Mouse (Mus musculus): Measurements from ENCODE around the gene Slc6a21. TPM values are rescaled to one million over a fixed set of nuclear protein-coding genes. Genes with fewer than 3 reads are reported as not detected.
"Not testable (repeated sequence)": the region's sequence is repeated elsewhere in the genome, so short reads cannot be mapped to it uniquely, and the experiment has no call there.

The Slc6a21 gene
- polyA plus RNA-seq, 1 experiment = not detected

DNA sequence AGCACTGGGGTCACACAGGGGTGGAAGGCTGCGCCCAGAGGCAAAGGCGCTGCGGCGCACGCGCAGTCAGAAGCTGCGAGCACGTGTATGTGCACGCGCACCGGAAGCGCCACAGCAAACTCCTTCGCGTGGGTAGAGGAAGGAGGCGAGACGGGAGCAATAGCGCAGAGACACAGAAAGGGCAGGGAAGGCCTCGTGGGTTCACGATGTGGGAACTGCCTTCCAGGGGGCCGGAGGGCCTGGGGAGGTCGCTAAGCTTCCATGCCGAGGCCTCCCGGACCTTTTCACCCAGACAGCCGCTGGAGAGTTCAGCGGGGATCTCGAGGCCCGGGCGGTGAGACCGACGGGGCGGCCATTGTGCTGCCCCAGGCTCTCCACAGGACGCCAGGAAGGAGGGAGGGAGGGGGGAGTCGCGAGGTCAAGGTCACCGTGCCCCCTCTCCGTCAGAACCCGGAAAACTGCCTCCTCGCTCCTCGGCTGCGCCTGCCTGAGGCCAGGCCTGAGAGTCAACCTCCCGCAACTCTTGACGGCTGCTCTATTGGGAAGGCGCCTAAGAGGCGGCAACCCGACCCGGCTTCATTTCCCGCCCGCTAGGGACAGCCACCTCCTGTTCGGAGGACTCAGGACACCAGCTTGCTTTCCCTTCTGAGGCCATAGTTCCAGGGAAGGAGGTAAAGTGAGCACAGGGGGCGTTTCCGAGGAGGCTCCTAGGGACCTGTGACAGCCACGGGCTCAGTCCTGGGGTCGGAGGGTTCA, 36.5 kb upstream of the Slc6a21 start, which contains the start of gene Slc6a16:
TSS of gene Slc6a16 (plus strand) at position 453 of the 756 bp plus-strand sequence.
- Histone ChIP-seq H3K36me3 (ENCODE audit: control insufficient read depth, insufficient read depth) (no peaks in the 10 kb centered on the region), H3K4me2 (ENCODE audit: low read depth) (no peak within 1 kb of the TSS), H3K4me3 (no peak within 1 kb of the TSS), H3K79me2 (ENCODE audit: control insufficient read depth, insufficient read depth) (no peaks in the 10 kb centered on the region), H3K27me3 (ENCODE audit: control insufficient read depth, insufficient read depth, insufficient read length) (peaks cover 9% of the 10 kb centered on the region), H3ac (ENCODE audit: control insufficient read depth, insufficient read length) (no peak within 1 kb of the TSS)
- TF ChIP-seq MAX (IDR thresholded peaks at IDR 0.05; ENCODE audit: low read depth) (no peak), MYOD1 (IDR thresholded peaks at IDR 0.05; ENCODE audit: control insufficient read depth in 1 of 3, insufficient read length in 2 of 3, low read depth in 2 of 3) (no peak), E2F4 (IDR thresholded peaks at IDR 0.05; ENCODE audit: insufficient read depth) (no peak), POLR2A (IDR thresholded peaks at IDR 0.05; ENCODE audit: insufficient read length, low read depth) (no peak), REST (IDR thresholded peaks at IDR 0.05; ENCODE audit: insufficient read depth, insufficient read length) (no peak), MYOG (IDR thresholded peaks at IDR 0.05; ENCODE audit: control insufficient read depth in 1 of 3, insufficient read depth in 1 of 3, insufficient read length in 2 of 3, low read depth in 2 of 3) (no peak), SRF (IDR thresholded peaks at IDR 0.05; ENCODE audit: control insufficient read depth, insufficient read length, low read depth) (no peak)

DNA sequence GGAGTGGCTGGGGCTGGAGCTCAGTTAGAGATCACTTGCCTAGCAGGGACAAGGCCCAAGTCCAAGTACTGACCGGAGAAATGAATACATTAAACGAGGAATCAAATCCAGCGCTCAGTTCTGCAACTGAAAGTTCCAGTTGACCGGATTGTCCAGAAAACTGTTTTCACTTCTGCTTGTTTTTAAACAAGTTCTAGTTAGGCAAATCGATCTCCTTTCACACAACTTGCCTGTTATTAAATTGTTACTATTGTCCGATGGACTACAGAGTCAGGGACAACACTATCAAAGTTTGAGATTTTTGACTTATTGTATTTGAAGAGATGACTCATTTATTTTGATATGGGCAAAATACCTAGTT, 35.9 kb upstream of the Slc6a21 start:
- Histone ChIP-seq H3K36me3 (ENCODE audit: control insufficient read depth, insufficient read depth) (no peaks in the 10 kb centered on the region), H3K4me2 (ENCODE audit: low read depth) (no peak overlapping the region), H3K27me3 (ENCODE audit: control insufficient read depth, insufficient read depth, insufficient read length) (peaks cover 9% of the 10 kb centered on the region), H3ac (ENCODE audit: control insufficient read depth, insufficient read length) (no peak overlapping the region), H3K79me2 (ENCODE audit: control insufficient read depth, insufficient read depth) (no peaks in the 10 kb centered on the region), H3K4me3 (no peak overlapping the region)
- no peak for TF ChIP-seq MYOD1 (IDR thresholded peaks at IDR 0.05; ENCODE audit: control insufficient read depth in 1 of 3, insufficient read length in 2 of 3, low read depth in 2 of 3)
- TF ChIP-seq MAX (IDR thresholded peaks at IDR 0.05; ENCODE audit: low read depth) = no peak
- no peak for TF ChIP-seq TCF3 (IDR thresholded peaks at IDR 0.05; ENCODE audit: insufficient read length, low read depth)
- no peak for TF ChIP-seq REST (IDR thresholded peaks at IDR 0.05; ENCODE audit: insufficient read depth, insufficient read length)

DNA sequence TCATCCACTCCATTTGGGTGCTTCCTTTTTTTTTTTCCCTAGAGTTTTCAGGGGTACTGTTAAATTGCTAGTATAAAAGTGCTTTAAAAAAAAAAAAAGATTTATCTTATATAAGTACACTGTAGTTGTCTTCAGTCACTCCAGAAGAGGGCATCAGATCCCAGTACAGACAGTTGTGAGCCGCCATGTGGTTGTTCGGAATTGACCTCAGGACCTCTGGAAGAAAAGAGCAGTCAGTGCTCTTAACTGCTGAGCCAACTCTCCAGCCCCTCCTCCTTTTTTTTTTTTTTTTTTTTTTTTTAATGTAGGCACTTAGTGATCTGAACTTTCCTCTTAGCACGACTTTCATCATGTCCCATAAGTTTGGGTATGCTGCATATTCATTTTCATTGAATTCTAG, 29.6 kb upstream of the Slc6a21 start:
- H3K79me2 ChIP-seq (ENCODE audit: control insufficient read depth, insufficient read depth) = no peaks in the 10 kb centered on the region

DNA sequence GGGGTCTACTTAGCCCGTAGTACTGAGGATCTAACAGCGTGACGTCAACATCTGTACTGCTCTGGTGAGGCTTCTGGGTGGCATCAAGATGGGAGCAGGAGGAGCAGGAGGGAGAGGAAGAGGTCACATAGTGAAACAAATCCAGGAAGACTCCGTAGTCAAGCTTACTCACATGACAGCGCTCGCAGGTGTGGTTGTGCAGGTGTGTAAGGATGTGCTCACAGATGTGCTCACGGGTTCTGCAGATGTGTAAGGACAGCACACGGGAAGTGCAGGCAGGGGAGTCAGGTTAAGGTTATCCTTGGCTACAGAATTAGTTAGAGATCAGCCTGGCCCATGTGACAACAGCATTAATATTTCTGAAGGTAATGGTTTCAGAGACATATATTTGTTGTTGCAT, 23.5 kb upstream of the Slc6a21 start:
- H3ac ChIP-seq (ENCODE audit: control insufficient read depth, insufficient read length) = no peak overlapping the region
- peaks cover 29% of the 10 kb centered on the region for H3K27me3 ChIP-seq (ENCODE audit: control insufficient read depth, insufficient read depth, insufficient read length)
- no peak overlapping the region for H3K4me3 ChIP-seq
- no peak overlapping the region for H3K4me2 ChIP-seq (ENCODE audit: low read depth)
- H3K79me2 ChIP-seq (ENCODE audit: control insufficient read depth, insufficient read depth) = no peaks in the 10 kb centered on the region
- TF ChIP-seq MAX (IDR thresholded peaks at IDR 0.05; ENCODE audit: low read depth) (no peak), USF1 (IDR thresholded peaks at IDR 0.05; ENCODE audit: low read depth) (no peak), SRF (IDR thresholded peaks at IDR 0.05; ENCODE audit: control insufficient read depth, insufficient read length, low read depth) (no peak), POLR2AphosphoS2 (IDR thresholded peaks at IDR 0.05; ENCODE audit: insufficient read length, low read depth) (no peak), E2F4 (IDR thresholded peaks at IDR 0.05; ENCODE audit: insufficient read depth) (no peak), POLR2A (IDR thresholded peaks at IDR 0.05; ENCODE audit: insufficient read length, low read depth) (no peak), TCF3 (IDR thresholded peaks at IDR 0.05; ENCODE audit: insufficient read length, low read depth) (no peak), TCF12 (IDR thresholded peaks at IDR 0.05; ENCODE audit: insufficient read depth, poor library complexity, severe bottlenecking) (no peak), MYOD1 (IDR thresholded peaks at IDR 0.05; ENCODE audit: control insufficient read depth in 1 of 3, insufficient read length in 2 of 3, low read depth in 2 of 3) (no peak), CEBPB (IDR thresholded peaks at IDR 0.05; ENCODE audit: insufficient read depth, poor library complexity, severe bottlenecking) (no peak), REST (IDR thresholded peaks at IDR 0.05; ENCODE audit: insufficient read depth, insufficient read length) (no peak), MYOG (IDR thresholded peaks at IDR 0.05; ENCODE audit: control insufficient read depth in 1 of 3, insufficient read depth in 1 of 3, insufficient read length in 2 of 3, low read depth in 2 of 3) (no peak)
- no peaks in the 10 kb centered on the region for H3K36me3 ChIP-seq (ENCODE audit: control insufficient read depth, insufficient read depth)

More for the DNA sequence above, 29.6 kb upstream of the Slc6a21 start:
- Histone ChIP-seq H3ac (ENCODE audit: control insufficient read depth, insufficient read length) (no peak overlapping the region), H3K27me3 (ENCODE audit: control insufficient read depth, insufficient read depth, insufficient read length) (peaks cover 7% of the 10 kb centered on the region), H3K4me3 (no peak overlapping the region), H3K4me2 (ENCODE audit: low read depth) (no peak overlapping the region), H3K36me3 (ENCODE audit: control insufficient read depth, insufficient read depth) (no peaks in the 10 kb centered on the region)
- TF ChIP-seq TCF3 (IDR thresholded peaks at IDR 0.05; ENCODE audit: insufficient read length, low read depth) (no peak), SRF (IDR thresholded peaks at IDR 0.05; ENCODE audit: control insufficient read depth, insufficient read length, low read depth) (no peak), POLR2A (IDR thresholded peaks at IDR 0.05; ENCODE audit: insufficient read length, low read depth) (no peak)

DNA sequence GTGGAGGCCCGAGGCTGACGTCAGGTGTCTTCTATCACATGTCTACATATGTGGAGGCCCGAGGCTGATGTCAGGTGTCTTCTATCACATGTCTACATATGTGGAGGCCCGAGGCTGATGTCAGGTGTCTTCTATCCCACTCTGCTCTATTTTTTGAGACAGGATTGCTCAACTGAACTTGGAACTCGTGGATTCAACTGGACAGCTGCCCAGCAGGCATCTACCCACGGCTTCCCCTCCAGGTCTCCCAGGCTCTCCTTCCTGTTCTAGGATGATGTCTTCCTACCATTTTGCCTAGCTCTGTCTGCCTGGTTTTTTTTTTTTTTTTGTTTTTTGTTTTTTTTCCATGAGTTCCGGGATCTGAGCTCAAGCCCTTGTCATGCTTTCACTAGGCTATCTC, 21.5 kb upstream of the Slc6a21 start:
- peaks cover 45% of the 10 kb centered on the region for H3K27me3 ChIP-seq (ENCODE audit: control insufficient read depth, insufficient read depth, insufficient read length)
- not testable (repeated sequence) for H3ac ChIP-seq (ENCODE audit: control insufficient read depth, insufficient read length); H3K4me3 ChIP-seq; H3K79me2 ChIP-seq (ENCODE audit: control insufficient read depth, insufficient read depth); H3K36me3 ChIP-seq (ENCODE audit: control insufficient read depth, insufficient read depth); H3K4me2 ChIP-seq (ENCODE audit: low read depth)
